Mouse (Mus musculus) cerebellum, postnatal 25 days (tissue): ENCODE data around the gene Prom2.

Source experiments
- DNase-seq, 2 experiments: peaks; one replicate each; pipeline ENCODE4 v3.0.0; 2021; ENCODE audit warnings: mixed read lengths in 2 of 2

Gene Prom2

GRCm38 (mm10) chr2:127541185-127541584 is at the start of gene Prom2:
Prom2 (minus strand) TSS chr2:127541467.
- DNase-seq = peak in 1 of 2 experiments; percentile 61

GRCm38 (mm10) chr2:127590840-127591239 is 49.6 kb upstream of the Prom2 start:
- no peak for DNase-seq

- DNase-seq = no peak
Observed at GRCm38 (mm10) chr2:127590204-127590603, 48.9 kb upstream of the Prom2 start.

- no peak for DNase-seq
Observed at GRCm38 (mm10) chr2:127588897-127589296, 47.6 kb upstream of the Prom2 start.

GRCm38 (mm10) chr2:127587514-127587844 is 46.2 kb upstream of the Prom2 start:
- no peak for DNase-seq

- peak; percentile 89 to 92 for DNase-seq
Observed at GRCm38 (mm10) chr2:127586694-127587513, 45.6 kb upstream of the Prom2 start, which contains the start of the genes Zfp661 and Mrps5. Zfp661 (minus strand) TSS chr2:127587094. Mrps5 (plus strand) TSS chr2:127587222.

GRCm38 (mm10) chr2:127584436-127584858 is 43.2 kb upstream of the Prom2 start:
- DNase-seq = peak; percentile 97

- no peak for DNase-seq
Observed at GRCm38 (mm10) chr2:127573322-127573721, 32.1 kb upstream of the Prom2 start.

- peak; percentile 88 to 94 for DNase-seq
Observed at GRCm38 (mm10) chr2:127559070-127559966, 18.1 kb upstream of the Prom2 start.

- DNase-seq = peak; percentile 88 to 90
Observed at GRCm38 (mm10) chr2:127551078-127551477, 9.8 kb upstream of the Prom2 start.

GRCm38 (mm10) chr2:127550446-127550845 is 9.2 kb upstream of the Prom2 start:
- peak in 1 of 2 experiments; percentile 59 for DNase-seq

- peak; percentile 5 to 10 for DNase-seq
Observed at GRCm38 (mm10) chr2:127549711-127550110, 8.4 kb upstream of the Prom2 start.

GRCm38 (mm10) chr2:127548342-127549074 is 7.2 kb upstream of the Prom2 start:
- peak in 1 of 2 experiments; percentile 1 for DNase-seq

- peak; percentile 42 to 52 for DNase-seq
Observed at GRCm38 (mm10) chr2:127541697-127542096, 430 bp upstream of the Prom2 start.

GRCm38 (mm10) chr2:127539494-127539893 is 1.8 kb downstream of the Prom2 start:
- peak; percentile 66 to 76 for DNase-seq

- peak in 1 of 2 experiments; percentile 29 for DNase-seq
Observed at GRCm38 (mm10) chr2:127537548-127537947, 3.7 kb downstream of the Prom2 start.

- peak in 1 of 2 experiments; percentile 61 for DNase-seq
Observed at GRCm38 (mm10) chr2:127535363-127535762, 5.9 kb downstream of the Prom2 start.

GRCm38 (mm10) chr2:127532379-127532778 is 8.9 kb downstream of the Prom2 start:
- DNase-seq = no peak

- no peak for DNase-seq
Observed at GRCm38 (mm10) chr2:127531592-127531991, 9.7 kb downstream of the Prom2 start.

GRCm38 (mm10) chr2:127530418-127530817 is 10.8 kb downstream of the Prom2 start:
- no peak for DNase-seq

- peak; percentile 79 to 83 for DNase-seq
Observed at GRCm38 (mm10) chr2:127525004-127525775, 16.1 kb downstream of the Prom2 start.
